1 mouse cellular context compared by ENCODE assay signal in genomic region chr15:86182646-86183045, GRCm38 (mm10).
TF ChIP-seq lines count a peak whose summit lies in the region.

No protein-coding gene starts in this region.

TF ChIP-seq in CH12.LX, 34 proteins besides CTCF, POLR2A, EP300 and RAD21 (continued from another document):
- TF ChIP-seq E2F4 (IDR thresholded peaks at IDR 0.05; ENCODE audit: insufficient replicate concordance, low read depth, low read length), result no peak
- peak; percentile 98 for TF ChIP-seq ETS1 (conservative IDR thresholded peaks at IDR 0.05; ENCODE audit: low read depth, low read length)
- 0 out of 2 replicates have a peak, but pooled peaks have one; percentile 11 for TF ChIP-seq USF2 (conservative IDR thresholded peaks at IDR 0.05; ENCODE audit: low read depth, low read length)
- peak; percentile 95 for TF ChIP-seq BHLHE40 (IDR thresholded peaks at IDR 0.05; ENCODE audit: low read depth, low read length)
- TF ChIP-seq MAFK (IDR thresholded peaks at IDR 0.05; ENCODE audit: insufficient replicate concordance, low read length), result 0 out of 2 replicates have a peak, but pooled peaks have one; percentile 7
- TF ChIP-seq SMC3 (IDR thresholded peaks at IDR 0.05; ENCODE audit: low read depth, low read length), result no peak
- TF ChIP-seq MAZ (IDR thresholded peaks at IDR 0.05; ENCODE audit: low read depth, low read length), result peak; percentile 67; the same call in 1 of the 2 replicates
- TF ChIP-seq SIN3A (IDR thresholded peaks at IDR 0.05; ENCODE audit: low read length), result peak; percentile 96
- TF ChIP-seq RCOR1 (conservative IDR thresholded peaks at IDR 0.05; ENCODE audit: low read depth, low read length), result no peak
TF ChIP-seq in CH12.LX: peak in this region for 14.
